Mouse (Mus musculus): ENCODE measurements at regions not wholly inside any gene's neighbourhood (a gene's known extent, or its start where the extent isn't known, plus 50 kb on each side); places are given as distances from the start of the nearest gene placed in this dataset. TPM values are rescaled to one million over a fixed set of nuclear protein-coding genes. Genes with fewer than 3 reads are reported as not detected.

Small RNA genes in the stretch of these regions (microRNA-seq; reads per million reads assigned to microRNA genes)
- gene Gm23263, result not detected
- gene Gm25399, result not detected

All from limb, embryonic 13.5 days (tissue).